Mouse (Mus musculus): ENCODE results near the gene Rpl3. TPM values are rescaled to one million over a fixed set of nuclear protein-coding genes. Genes with fewer than 3 reads are reported as not detected.

The Rpl3 gene
- polyA plus RNA-seq, 1 experiment from 2014 or later: 1,482 TPM

DNA sequence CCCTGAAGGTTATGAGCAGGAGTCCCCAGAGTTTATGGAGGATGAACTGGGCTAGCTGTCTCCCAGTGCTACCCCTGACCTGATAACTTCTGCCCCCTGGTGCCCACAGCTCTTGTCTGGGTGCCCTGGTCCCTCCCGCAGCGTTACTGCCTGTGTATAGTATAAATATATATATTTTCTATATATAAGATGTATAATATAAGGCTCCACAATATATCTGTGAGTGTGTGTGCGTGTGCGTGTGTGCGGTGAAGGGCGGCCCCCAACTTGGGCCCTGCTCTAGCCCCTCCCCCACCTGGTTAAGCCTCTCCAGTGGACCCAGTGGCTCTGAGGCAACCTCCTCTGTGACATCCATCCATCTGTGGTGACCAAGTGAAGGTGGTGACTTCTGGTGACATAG lies 27.4 kb upstream of the Rpl3 start:
- Histone ChIP-seq H3K36me3 (ENCODE audit: control insufficient read depth, insufficient read depth, low read length) (no peaks in the 10 kb centered on the region), H3K9ac (ENCODE audit: low read length) (no peak overlapping the region), H3K27me3 (replicated peaks; ENCODE audit: control insufficient read depth, insufficient read depth, low read length) (no peaks in the 10 kb centered on the region), H3K27ac (ENCODE audit: low read depth) (no peak overlapping the region), H3K4me1 (replicated peaks; ENCODE audit: control insufficient read depth, insufficient read depth, low read length) (no peaks in the 10 kb centered on the region), H3K9me3 (ENCODE audit: control insufficient read depth, low read length) (no peaks in the 10 kb centered on the region), H3K4me3 (ENCODE audit: low read depth, low read length) (no peak overlapping the region), H3K4me2 (ENCODE audit: low read length) (no peak overlapping the region)
- DNase-seq (ENCODE audit: low spot score): no peak
- 89% methylated on average over 6 of the region's 6 CpGs for WGBS
- no peak for ATAC-seq (replicated peaks; ENCODE audit: low FRiP score, low TSS enrichment, low read depth)

GRCm38 (mm10) chr15:80117154-80117553 lies 25.5 kb upstream of the Rpl3 start:
- ATAC-seq (replicated peaks; ENCODE audit: low FRiP score, low TSS enrichment, low read depth) (no peak), DNase-seq (ENCODE audit: low spot score) (no peak)
- Histone ChIP-seq H3K4me1 (replicated peaks; ENCODE audit: control insufficient read depth, insufficient read depth, low read length) (no peaks in the 10 kb centered on the region), H3K9ac (ENCODE audit: low read length) (no peak overlapping the region), H3K27ac (ENCODE audit: low read depth) (no peak overlapping the region), H3K4me2 (ENCODE audit: low read length) (no peak overlapping the region), H3K4me3 (ENCODE audit: low read depth, low read length) (no peak overlapping the region), H3K9me3 (ENCODE audit: control insufficient read depth, low read length) (0 out of 2 replicates have a peak, but pooled peaks cover 3% of the 10 kb centered on the region), H3K27me3 (replicated peaks; ENCODE audit: control insufficient read depth, insufficient read depth, low read length) (no peaks in the 10 kb centered on the region), H3K36me3 (ENCODE audit: control insufficient read depth, insufficient read depth, low read length) (no peaks in the 10 kb centered on the region)
- WGBS: 61% methylated on average over 8 of the region's 8 CpGs

GRCm38 (mm10) chr15:80115866-80116794 lies 24.5 kb upstream of the Rpl3 start:
- H3K36me3 ChIP-seq (ENCODE audit: control insufficient read depth, insufficient read depth, low read length): no peaks in the 10 kb centered on the region
- no peak overlapping the region for H3K27ac ChIP-seq (ENCODE audit: low read depth)
- no peaks in the 10 kb centered on the region for H3K27me3 ChIP-seq (replicated peaks; ENCODE audit: control insufficient read depth, insufficient read depth, low read length)
- ATAC-seq (replicated peaks; ENCODE audit: low FRiP score, low TSS enrichment, low read depth): no peak; the same call in 1 of the 2 replicates
- H3K9ac ChIP-seq (ENCODE audit: low read length): no peak overlapping the region
- 0 out of 2 replicates have a peak, but pooled peaks cover 3% of the 10 kb centered on the region for H3K9me3 ChIP-seq (ENCODE audit: control insufficient read depth, low read length)
- no peaks in the 10 kb centered on the region for H3K4me1 ChIP-seq (replicated peaks; ENCODE audit: control insufficient read depth, insufficient read depth, low read length)
- H3K4me2 ChIP-seq (ENCODE audit: low read length): no peak overlapping the region
- no peak for DNase-seq (ENCODE audit: low spot score)
- WGBS: 59% methylated on average over 13 of the region's 13 CpGs
- no peak overlapping the region for H3K4me3 ChIP-seq (ENCODE audit: low read depth, low read length)

DNA sequence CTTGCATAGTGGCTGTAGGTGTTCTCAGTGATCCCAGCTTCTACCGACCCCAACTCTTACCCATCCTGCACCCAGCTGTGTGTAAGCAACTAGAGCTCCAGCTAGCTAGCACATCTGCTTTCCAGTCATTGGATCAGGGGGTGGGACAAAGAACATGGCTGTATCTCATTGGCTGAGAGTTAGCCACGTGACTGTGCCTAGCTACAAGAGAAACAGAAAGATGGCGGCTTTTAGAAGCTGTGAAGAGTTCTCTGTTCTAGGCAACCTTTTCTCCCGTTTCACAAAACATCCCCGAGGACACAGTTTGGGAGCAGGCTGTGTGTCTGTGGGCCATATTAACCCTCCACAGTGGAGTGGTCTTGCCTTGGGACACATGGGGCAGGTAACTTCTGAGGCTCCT lies 23.6 kb upstream of the Rpl3 start:
- DNase-seq (ENCODE audit: low spot score) (no peak), ATAC-seq (replicated peaks; ENCODE audit: low FRiP score, low TSS enrichment, low read depth) (no peak)
- Histone ChIP-seq H3K4me3 (ENCODE audit: low read depth, low read length) (no peak overlapping the region), H3K36me3 (ENCODE audit: control insufficient read depth, insufficient read depth, low read length) (no peaks in the 10 kb centered on the region), H3K9me3 (ENCODE audit: control insufficient read depth, low read length) (0 out of 2 replicates have a peak, but pooled peaks cover 3% of the 10 kb centered on the region), H3K4me2 (ENCODE audit: low read length) (no peak overlapping the region), H3K27ac (ENCODE audit: low read depth) (no peak overlapping the region), H3K9ac (ENCODE audit: low read length) (no peak overlapping the region), H3K4me1 (replicated peaks; ENCODE audit: control insufficient read depth, insufficient read depth, low read length) (no peaks in the 10 kb centered on the region), H3K27me3 (replicated peaks; ENCODE audit: control insufficient read depth, insufficient read depth, low read length) (no peaks in the 10 kb centered on the region)
- 63% methylated on average over 5 of the region's 5 CpGs for WGBS

- 89% methylated on average over 7 of the region's 7 CpGs for WGBS
- H3K4me1 ChIP-seq (replicated peaks; ENCODE audit: control insufficient read depth, insufficient read depth, low read length): no peaks in the 10 kb centered on the region
- 0 out of 2 replicates have a peak, but pooled peaks cover 3% of the 10 kb centered on the region for H3K9me3 ChIP-seq (ENCODE audit: control insufficient read depth, low read length)
- no peak for DNase-seq (ENCODE audit: low spot score)
- H3K4me2 ChIP-seq (ENCODE audit: low read length): no peak overlapping the region
- H3K9ac ChIP-seq (ENCODE audit: low read length): no peak overlapping the region
- no peaks in the 10 kb centered on the region for H3K27me3 ChIP-seq (replicated peaks; ENCODE audit: control insufficient read depth, insufficient read depth, low read length)
- no peak for ATAC-seq (replicated peaks; ENCODE audit: low FRiP score, low TSS enrichment, low read depth)
- no peak overlapping the region for H3K4me3 ChIP-seq (ENCODE audit: low read depth, low read length)
- H3K27ac ChIP-seq (ENCODE audit: low read depth): no peak overlapping the region
- H3K36me3 ChIP-seq (ENCODE audit: control insufficient read depth, insufficient read depth, low read length): no peaks in the 10 kb centered on the region
These were observed 22.7 kb upstream of the Rpl3 start for GRCm38 (mm10) chr15:80114414-80114813.

GRCm38 (mm10) chr15:80112499-80112898 lies 20.8 kb upstream of the Rpl3 start:
- Histone ChIP-seq H3K4me2 (ENCODE audit: low read length) (no peak overlapping the region), H3K36me3 (ENCODE audit: control insufficient read depth, insufficient read depth, low read length) (no peaks in the 10 kb centered on the region), H3K27me3 (replicated peaks; ENCODE audit: control insufficient read depth, insufficient read depth, low read length) (no peaks in the 10 kb centered on the region), H3K4me3 (ENCODE audit: low read depth, low read length) (no peak overlapping the region), H3K9ac (ENCODE audit: low read length) (no peak overlapping the region), H3K4me1 (replicated peaks; ENCODE audit: control insufficient read depth, insufficient read depth, low read length) (no peaks in the 10 kb centered on the region), H3K9me3 (ENCODE audit: control insufficient read depth, low read length) (0 out of 2 replicates have a peak, but pooled peaks cover 3% of the 10 kb centered on the region), H3K27ac (ENCODE audit: low read depth) (no peak overlapping the region)
- no peak for DNase-seq (ENCODE audit: low spot score)
- ATAC-seq (replicated peaks; ENCODE audit: low FRiP score, low TSS enrichment, low read depth): no peak
- WGBS: 55% methylated on average over 2 of the region's 2 CpGs

DNA sequence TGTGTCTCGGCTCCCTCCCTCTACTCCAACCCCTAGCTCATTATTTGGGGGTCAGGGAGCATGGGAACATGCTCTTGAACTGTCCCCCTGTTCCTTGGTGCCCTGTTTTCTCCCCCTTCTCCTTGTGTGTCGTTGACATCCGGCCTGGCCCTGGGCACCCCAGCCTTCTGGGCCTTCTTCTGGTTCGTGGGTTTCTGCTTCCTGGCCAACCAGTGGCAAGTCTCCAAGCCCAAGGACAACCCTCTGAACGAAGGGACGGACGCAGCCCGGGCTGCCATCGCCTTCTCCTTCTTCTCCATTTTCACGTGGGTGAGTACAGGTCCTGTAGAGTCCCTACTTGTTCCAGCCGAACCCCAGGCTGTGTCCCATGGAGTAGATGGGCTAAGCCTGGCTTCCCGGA lies 19.8 kb upstream of the Rpl3 start:
- Histone ChIP-seq H3K27ac (ENCODE audit: low read depth) (no peak overlapping the region), H3K4me1 (replicated peaks; ENCODE audit: control insufficient read depth, insufficient read depth, low read length) (no peaks in the 10 kb centered on the region), H3K36me3 (ENCODE audit: control insufficient read depth, insufficient read depth, low read length) (no peaks in the 10 kb centered on the region), H3K27me3 (replicated peaks; ENCODE audit: control insufficient read depth, insufficient read depth, low read length) (no peaks in the 10 kb centered on the region), H3K9ac (ENCODE audit: low read length) (no peak overlapping the region), H3K9me3 (ENCODE audit: control insufficient read depth, low read length) (0 out of 2 replicates have a peak, but pooled peaks cover 3% of the 10 kb centered on the region), H3K4me3 (ENCODE audit: low read depth, low read length) (no peak overlapping the region), H3K4me2 (ENCODE audit: low read length) (no peak overlapping the region)
- DNase-seq (ENCODE audit: low spot score) (no peak), ATAC-seq (replicated peaks; ENCODE audit: low FRiP score, low TSS enrichment, low read depth) (no peak)
- 85% methylated on average over 12 of the region's 12 CpGs for WGBS

DNA sequence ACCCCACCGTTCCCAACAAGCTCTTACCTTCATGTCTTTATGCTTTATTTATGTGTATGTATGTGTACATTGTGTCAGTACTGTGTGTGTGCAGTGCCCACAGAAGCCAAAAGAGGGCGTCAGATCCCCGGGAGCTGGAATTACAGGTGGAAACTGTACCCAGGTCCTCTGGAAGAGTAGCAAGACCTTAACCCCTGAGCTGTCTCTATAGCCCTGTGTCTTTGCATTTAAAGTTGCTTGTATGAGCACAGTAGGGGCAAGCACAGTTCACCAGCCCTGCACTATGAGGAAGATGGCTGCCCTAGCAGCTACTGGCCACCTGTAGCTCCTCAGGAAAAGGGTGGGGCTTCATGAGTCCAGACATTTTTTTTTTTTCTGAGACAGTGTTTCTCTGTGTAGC lies 15.9 kb upstream of the Rpl3 start:
- WGBS: 79% methylated on average over 3 of the region's 3 CpGs
- Histone ChIP-seq H3K36me3 (ENCODE audit: control insufficient read depth, insufficient read depth, low read length) (no peaks in the 10 kb centered on the region), H3K27ac (ENCODE audit: low read depth) (no peak overlapping the region), H3K27me3 (replicated peaks; ENCODE audit: control insufficient read depth, insufficient read depth, low read length) (no peaks in the 10 kb centered on the region), H3K9ac (ENCODE audit: low read length) (no peak overlapping the region), H3K4me3 (ENCODE audit: low read depth, low read length) (no peak overlapping the region), H3K9me3 (ENCODE audit: control insufficient read depth, low read length) (0 out of 2 replicates have a peak, but pooled peaks cover 2% of the 10 kb centered on the region), H3K4me1 (replicated peaks; ENCODE audit: control insufficient read depth, insufficient read depth, low read length) (no peaks in the 10 kb centered on the region), H3K4me2 (ENCODE audit: low read length) (no peak overlapping the region)
- ATAC-seq (replicated peaks; ENCODE audit: low FRiP score, low TSS enrichment, low read depth) (no peak), DNase-seq (ENCODE audit: low spot score) (no peak)

- 89% methylated on average over 8 of the region's 8 CpGs for WGBS
- H3K4me2 ChIP-seq (ENCODE audit: low read length): no peak overlapping the region
- H3K27ac ChIP-seq (ENCODE audit: low read depth): no peak overlapping the region
- H3K36me3 ChIP-seq (ENCODE audit: control insufficient read depth, insufficient read depth, low read length): no peaks in the 10 kb centered on the region
- no peaks in the 10 kb centered on the region for H3K27me3 ChIP-seq (replicated peaks; ENCODE audit: control insufficient read depth, insufficient read depth, low read length)
- ATAC-seq (replicated peaks; ENCODE audit: low FRiP score, low TSS enrichment, low read depth): no peak
- no peaks in the 10 kb centered on the region for H3K9me3 ChIP-seq (ENCODE audit: control insufficient read depth, low read length)
- H3K9ac ChIP-seq (ENCODE audit: low read length): no peak overlapping the region
- H3K4me1 ChIP-seq (replicated peaks; ENCODE audit: control insufficient read depth, insufficient read depth, low read length): no peaks in the 10 kb centered on the region
- H3K4me3 ChIP-seq (ENCODE audit: low read depth, low read length): no peak overlapping the region
- DNase-seq (ENCODE audit: low spot score): no peak
These were observed 15.5 kb upstream of the Rpl3 start for GRCm38 (mm10) chr15:80107143-80107542.
